In the genomic region with DNA sequence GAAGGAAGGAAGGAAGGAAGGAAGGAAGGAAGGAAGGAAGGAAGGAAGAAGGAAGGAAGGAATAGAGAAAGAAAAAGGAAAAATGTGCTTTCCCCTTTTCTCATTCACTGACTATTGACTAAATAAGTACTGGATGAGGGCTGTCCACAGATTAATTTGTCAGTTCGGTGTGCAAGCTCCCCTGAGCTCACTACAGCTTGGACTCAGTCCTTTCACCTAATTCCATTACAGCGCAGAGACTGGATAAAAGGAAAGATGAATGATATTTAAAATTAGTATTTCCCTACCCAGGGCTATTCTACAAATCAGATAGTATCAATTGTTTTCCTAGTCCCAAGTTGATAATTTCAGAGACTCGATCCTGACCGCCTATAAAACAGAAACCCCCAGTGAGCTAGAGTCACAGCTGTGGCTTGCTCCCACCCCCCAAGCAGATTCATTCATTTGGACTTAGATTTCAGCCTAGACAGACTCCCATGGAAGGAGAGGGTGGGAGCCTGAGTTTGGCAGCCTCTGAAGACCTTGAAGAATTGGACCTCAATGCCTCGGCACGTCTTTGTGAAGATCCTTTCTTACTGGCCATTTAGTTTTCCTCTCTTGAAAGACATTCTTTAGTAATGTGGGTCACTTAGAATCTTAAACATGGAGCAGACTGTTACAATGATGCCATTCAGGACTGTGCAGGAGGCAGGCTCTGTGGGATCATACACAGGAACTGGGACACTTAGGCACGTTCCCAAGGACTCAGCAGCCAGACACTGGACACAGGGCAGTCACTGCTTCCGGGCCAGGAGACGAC, we compare ENCODE assay signal across 10 mouse cellular contexts.
A peak's percentile ranks its signal among the peaks of the same experiment; 100 is the strongest.
DNase-seq lines count a peak whose midpoint lies in the region; ATAC-seq lines count a peak whose summit lies in the region.
"Had no signal": no experiment of that assay in that cellular context is flagged by ENCODE, and none has a peak within 500 bp of the region (broad histone marks: within the 10 kb centered on the region; RNA-seq: fewer than 3 reads in every experiment).

No protein-coding gene starts in this region.

- no peaks in the 10 kb centered on the region for H3K4me1 ChIP-seq in kidney, embryonic 15.5 days
- no peaks in the 10 kb centered on the region for H3K4me1 ChIP-seq in embryonic facial prominence, embryonic 14.5 days (ENCODE audit: control insufficient read depth, insufficient read depth, low read length)
- no peaks in the 10 kb centered on the region for H3K4me1 ChIP-seq in intestine, embryonic 16.5 days (ENCODE audit: control insufficient read depth, insufficient read depth, low read length)

- H3K27me3 ChIP-seq in kidney, embryonic 15.5 days = no peaks in the 10 kb centered on the region
- no peaks in the 10 kb centered on the region for H3K27me3 ChIP-seq in embryonic facial prominence, embryonic 14.5 days (replicated peaks; ENCODE audit: control insufficient read depth, insufficient read depth, low read length)
- no peaks in the 10 kb centered on the region for H3K27me3 ChIP-seq in intestine, embryonic 16.5 days (replicated peaks; ENCODE audit: control insufficient read depth, insufficient read depth, low read length)
- H3K27me3 ChIP-seq: lung, embryonic 15.5 days had no signal

- no peaks in the 10 kb centered on the region for H3K9me3 ChIP-seq in kidney, embryonic 15.5 days (replicated peaks)
- no peaks in the 10 kb centered on the region for H3K9me3 ChIP-seq in embryonic facial prominence, embryonic 14.5 days (ENCODE audit: control insufficient read depth, low read length)
- H3K9me3 ChIP-seq in intestine, embryonic 16.5 days (ENCODE audit: control insufficient read depth, low read length) = no peaks in the 10 kb centered on the region
- H3K9me3 ChIP-seq: lung, embryonic 15.5 days had no signal

- no peaks in the 10 kb centered on the region for H3K36me3 ChIP-seq in kidney, embryonic 15.5 days
- H3K36me3 ChIP-seq in embryonic facial prominence, embryonic 14.5 days (ENCODE audit: control insufficient read depth, insufficient read depth, low read length) = no peaks in the 10 kb centered on the region
- no peaks in the 10 kb centered on the region for H3K36me3 ChIP-seq in intestine, embryonic 16.5 days (ENCODE audit: control insufficient read depth, insufficient read depth, low read length)
- H3K36me3 ChIP-seq: lung, embryonic 15.5 days had no signal

- no peak overlapping the region for H3K27ac ChIP-seq in kidney, embryonic 15.5 days
- no peak overlapping the region for H3K27ac ChIP-seq in embryonic facial prominence, embryonic 14.5 days (replicated peaks; ENCODE audit: low read depth, low read length)
- no peak overlapping the region for H3K27ac ChIP-seq in intestine, embryonic 16.5 days (ENCODE audit: low read length)
- H3K27ac ChIP-seq: lung, embryonic 15.5 days had no signal

- ATAC-seq in kidney, embryonic 15.5 days (replicated peaks; ENCODE audit: low FRiP score) = no peak
- ATAC-seq in embryonic facial prominence, embryonic 14.5 days (ENCODE audit: low read depth) = no peak; the same call in 1 of the 2 replicates
- ATAC-seq in intestine, embryonic 16.5 days = no peak

- no peak overlapping the region for H3K9ac ChIP-seq in kidney, embryonic 15.5 days
- no peak overlapping the region for H3K9ac ChIP-seq in embryonic facial prominence, embryonic 14.5 days (ENCODE audit: low read depth, low read length)
- no peak overlapping the region for H3K9ac ChIP-seq in intestine, embryonic 16.5 days (ENCODE audit: low read depth, low read length)
- H3K9ac ChIP-seq: lung, embryonic 15.5 days had no signal

- no peak overlapping the region for H3K4me2 ChIP-seq in kidney, embryonic 15.5 days
- H3K4me2 ChIP-seq in embryonic facial prominence, embryonic 14.5 days (ENCODE audit: low read depth, low read length) = no peak overlapping the region
- no peak overlapping the region for H3K4me2 ChIP-seq in intestine, embryonic 16.5 days (ENCODE audit: low read depth, low read length)
- H3K4me2 ChIP-seq: lung, embryonic 15.5 days had no signal

- peak; percentile 7 for DNase-seq in kidney, postnatal 14 days
- peak; percentile 56 for DNase-seq in brain, embryonic 18.5 days (ENCODE audit: low read depth, low spot score)
- DNase-seq in embryonic facial prominence, embryonic 14.5 days (ENCODE audit: low spot score) = peak; percentile 9
- peak; percentile 45 for DNase-seq in mesoderm, embryonic 11.5 days (ENCODE audit: low read depth, low spot score)
- no peak for DNase-seq in thymus, adult 18-20 months
- DNase-seq in natural killer cell, adult 2 months (ENCODE audit: low spot score in 2 of 2) = no peak
- DNase-seq: adrenal gland, adult 2 months had no signal

- no peak overlapping the region for H3K4me3 ChIP-seq in kidney, embryonic 15.5 days (replicated peaks)
- no peak overlapping the region for H3K4me3 ChIP-seq in embryonic facial prominence, embryonic 14.5 days (ENCODE audit: low read depth, low read length)
- H3K4me3 ChIP-seq in intestine, embryonic 16.5 days (ENCODE audit: low read length) = no peak overlapping the region
- H3K4me3 ChIP-seq: lung, embryonic 15.5 days had no signal

- WGBS in kidney, embryonic 15.5 days = 68% methylated on average over 9 of the region's 9 CpGs
- WGBS in embryonic facial prominence, embryonic 14.5 days = 49% methylated on average over 9 of the region's 9 CpGs
- WGBS in intestine, embryonic 16.5 days = 75% methylated on average over 9 of the region's 9 CpGs

Comparison
In these comparisons a context has a peak if more than half of its experiments do, and no peak if none do; other contexts are left out.
1. DNase-seq: peak in kidney, postnatal 14 days (single experiment), brain, embryonic 18.5 days (single experiment), embryonic facial prominence, embryonic 14.5 days (single experiment) and mesoderm, embryonic 11.5 days (single experiment); none in thymus, adult 18-20 months (0 of 2) and natural killer cell, adult 2 months (0 of 2).